Mouse (Mus musculus) left cerebral cortex, adult 18-20 months (tissue): Measurements from ENCODE around the gene Scfd2. TPM values are rescaled to one million over a fixed set of nuclear protein-coding genes. Genes with fewer than 3 reads are reported as not detected.

Experiments
- DNase-seq, 2 experiments: peaks; one replicate each; pipeline ENCODE4 v3.0.0; 2021 to 2022; ENCODE audit warnings: low spot score in 2 of 2, mixed read lengths in 1 of 2
- total RNA-seq, 2 experiments: library from RNA; stranded (reverse); gene quantifications; 2 replicates each; pipeline ENCODE4 v1.2.3; 2021

Scfd2 gene
- total RNA-seq, 2 experiments from 2014 or later = 25.4 to 27.2 TPM

GRCm38 (mm10) chr5:74467753-74468152, 63.8 kb downstream of the Scfd2 start:
- no peak for DNase-seq

- DNase-seq = no peak
These were observed 74.8 kb downstream of the Scfd2 start for GRCm38 (mm10) chr5:74456759-74457158.

- no peak for DNase-seq
These were observed 75.9 kb downstream of the Scfd2 start for GRCm38 (mm10) chr5:74455510-74456269.

- no peak for DNase-seq
These were observed 76.5 kb downstream of the Scfd2 start for GRCm38 (mm10) chr5:74455094-74455493.

- DNase-seq = no peak
These were observed 80.6 kb downstream of the Scfd2 start for GRCm38 (mm10) chr5:74450977-74451376.

- no peak for DNase-seq
These were observed 83.8 kb downstream of the Scfd2 start for GRCm38 (mm10) chr5:74447517-74448334.

GRCm38 (mm10) chr5:74445861-74446260, 85.7 kb downstream of the Scfd2 start:
- DNase-seq = no peak

- DNase-seq = no peak
These were observed 93.2 kb downstream of the Scfd2 start for GRCm38 (mm10) chr5:74438353-74438752.

- peak; percentile 63 to 75 for DNase-seq
These were observed 97.9 kb downstream of the Scfd2 start for GRCm38 (mm10) chr5:74433580-74434147.

GRCm38 (mm10) chr5:74432879-74433539, 98.5 kb downstream of the Scfd2 start:
- DNase-seq = no peak

GRCm38 (mm10) chr5:74420615-74421132, 110.9 kb downstream of the Scfd2 start:
- peak; percentile 14 to 30 for DNase-seq

- no peak for DNase-seq
These were observed 119.0 kb downstream of the Scfd2 start for GRCm38 (mm10) chr5:74412557-74412956.

GRCm38 (mm10) chr5:74404887-74405286, 126.7 kb downstream of the Scfd2 start:
- no peak for DNase-seq

- DNase-seq = no peak
These were observed 127.5 kb downstream of the Scfd2 start for GRCm38 (mm10) chr5:74404083-74404482.

- no peak for DNase-seq
These were observed 128.9 kb downstream of the Scfd2 start for GRCm38 (mm10) chr5:74402626-74403025.

- DNase-seq = no peak
These were observed 139.8 kb downstream of the Scfd2 start for GRCm38 (mm10) chr5:74391806-74392205.

GRCm38 (mm10) chr5:74391346-74391745, 140.2 kb downstream of the Scfd2 start:
- no peak for DNase-seq

GRCm38 (mm10) chr5:74388849-74389248, 142.7 kb downstream of the Scfd2 start:
- no peak for DNase-seq

- DNase-seq = no peak
These were observed 143.5 kb downstream of the Scfd2 start for GRCm38 (mm10) chr5:74388101-74388500.

- no peak for DNase-seq
These were observed 144.2 kb downstream of the Scfd2 start for GRCm38 (mm10) chr5:74387143-74387886.
